Mouse (Mus musculus) embryonic facial prominence, embryonic 14.5 days (tissue): ENCODE data around the gene Cnot6. TPM values are rescaled to one million over a fixed set of nuclear protein-coding genes. Genes with fewer than 3 reads are reported as not detected.

Source experiments
- ATAC-seq: fragments of 200-750 bp; cut with Nextera tagmentation; 2 replicates; pipeline ENCODE4 v1.8.0; 2017; ENCODE audit warnings: low read depth, moderate number of reproducible peaks, moderate TSS enrichment
- DNase-seq: peaks from one replicate; pipeline ENCODE4 v3.0.0-alpha.2; 2015; ENCODE audit warnings: low spot score
- H3K27ac ChIP-seq: fragments of 300-500 bp; sonication (generic); replicated peaks from 2 replicates; pipeline ENCODE4 v1.5.1; 2014; ENCODE audit warnings: low read depth, mild to moderate bottlenecking, low read length, moderate library complexity
- H3K27me3 ChIP-seq: fragments of 300-500 bp; sonication (generic); replicated peaks from 2 replicates; pipeline ENCODE4 v1.6.1; 2014; ENCODE audit warnings: low read length; ENCODE audit not compliant: control insufficient read depth, insufficient read depth
- H3K36me3 ChIP-seq: fragments of 300-500 bp; sonication (generic); 2 replicates; pipeline ENCODE4 v1.6.1; 2014; ENCODE audit warnings: low read length, mixed read lengths; ENCODE audit not compliant: control insufficient read depth, insufficient read depth
- H3K4me1 ChIP-seq: fragments of 300-500 bp; sonication (generic); 2 replicates; pipeline ENCODE4 v1.6.1; 2014; ENCODE audit warnings: antibody characterized with exemption, low read length; ENCODE audit not compliant: control insufficient read depth, insufficient read depth
- H3K4me2 ChIP-seq: fragments of 300-500 bp; sonication (generic); 2 replicates; pipeline ENCODE4 v1.6.1; 2014; ENCODE audit warnings: low read depth, mild to moderate bottlenecking, low read length, moderate library complexity, mixed read lengths
- H3K4me3 ChIP-seq: fragments of 300-500 bp; sonication (generic); 2 replicates; pipeline ENCODE4 v1.5.1; 2014; ENCODE audit warnings: low read depth, mild to moderate bottlenecking, low read length
- H3K9ac ChIP-seq: fragments of 300-500 bp; sonication (generic); 2 replicates; pipeline ENCODE4 v1.6.1; 2014; ENCODE audit warnings: low read depth, mild to moderate bottlenecking, low read length, moderate library complexity, mixed read lengths
- H3K9me3 ChIP-seq: fragments of 300-500 bp; sonication (generic); 2 replicates; pipeline ENCODE4 v1.6.1; 2016; ENCODE audit warnings: low read length; ENCODE audit not compliant: control insufficient read depth
- WGBS: fragments of 180-500 bp; shearing (Covaris S2); extraction: QIAGEN DNeasy Blood & Tissue Kit; methylation state at CpG from one replicate; pipeline ENCODE4 v1.1.7; 2014; 5-methylcytosine and 5-hydroxymethylcytosine counted together
- polyA plus RNA-seq: library from polyadenylated mRNA; unstranded; fragments of >200 nt; fragmentation: Nextera tagmentation; extraction: Ambion mirVana; gene quantifications from 2 replicates; pipeline ENCODE4 v1.2.1, GENCODE M21; 2014

Gene Cnot6
- polyA plus RNA-seq, 1 experiment from 2014 or later = 56.4 TPM

DNA sequence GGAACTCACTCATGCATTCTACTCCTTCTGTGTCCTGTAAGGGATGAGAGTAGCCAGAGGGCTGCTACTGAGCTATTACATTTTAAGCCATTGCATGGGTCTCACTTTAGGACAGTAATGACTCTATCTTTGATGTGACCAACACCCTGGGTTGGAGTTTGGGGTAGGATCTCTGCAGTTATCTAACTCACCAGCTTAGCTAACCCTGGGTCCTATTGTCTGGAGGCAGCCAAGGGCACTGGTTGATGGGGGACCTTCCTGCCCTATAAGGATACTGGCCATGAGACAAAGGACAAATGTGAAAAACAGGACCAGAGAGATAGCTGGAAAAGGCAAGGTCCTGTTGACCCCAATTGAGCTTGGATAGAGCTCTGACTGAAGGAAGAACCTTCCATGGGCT lies 57.0 kb downstream of the Cnot6 start:
- Histone ChIP-seq H3K4me3 (no peak overlapping the region), H3K27ac (no peak overlapping the region), H3K36me3 (no peaks in the 10 kb centered on the region), H3K4me1 (no peaks in the 10 kb centered on the region), H3K9me3 (no peaks in the 10 kb centered on the region), H3K27me3 (no peaks in the 10 kb centered on the region), H3K9ac (no peak overlapping the region), H3K4me2 (no peak overlapping the region)
- no peak for DNase-seq
- no peak for ATAC-seq

DNA sequence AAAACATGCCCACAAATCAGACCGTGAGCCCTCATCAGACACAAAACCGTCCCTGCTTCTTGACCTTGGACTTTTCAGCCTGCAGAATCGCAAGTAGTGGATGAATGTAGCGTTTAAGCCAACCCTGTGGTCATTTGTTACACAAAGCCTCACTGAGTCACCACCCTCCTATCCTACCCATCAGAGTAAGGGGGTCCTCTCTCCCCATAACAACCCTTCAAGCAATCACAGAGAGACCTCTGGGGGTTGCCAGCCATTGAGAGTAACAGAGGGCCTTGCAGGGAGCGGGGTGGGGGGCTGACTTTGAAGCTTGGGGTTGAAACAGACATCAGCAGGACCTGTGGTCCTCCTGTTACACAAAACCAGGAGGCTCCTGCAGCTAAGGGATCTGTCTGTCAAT lies 57.9 kb downstream of the Cnot6 start:
- H3K36me3 ChIP-seq = no peaks in the 10 kb centered on the region

GRCm38 (mm10) chr11:49653079-49653408 lies 59.5 kb downstream of the Cnot6 start:
- Histone ChIP-seq H3K9me3 (no peaks in the 10 kb centered on the region), H3K9ac (no peak overlapping the region), H3K27ac (no peak overlapping the region), H3K27me3 (no peaks in the 10 kb centered on the region), H3K4me1 (no peaks in the 10 kb centered on the region), H3K4me3 (no peak overlapping the region), H3K4me2 (peak overlapping the region; percentile 13; the same call in 1 of the 2 replicates), H3K36me3 (no peaks in the 10 kb centered on the region)
- DNase-seq (no peak), ATAC-seq (no peak)
- WGBS = 39% methylated on average over 11 of the region's 11 CpGs

More for the DNA sequence above, 57.9 kb downstream of the Cnot6 start:
- WGBS = 88% methylated on average over 5 of the region's 5 CpGs
- ATAC-seq = no peak
- H3K4me2 ChIP-seq = no peak overlapping the region
- no peak overlapping the region for H3K9ac ChIP-seq
- no peaks in the 10 kb centered on the region for H3K27me3 ChIP-seq
- no peak overlapping the region for H3K27ac ChIP-seq
- H3K9me3 ChIP-seq = no peaks in the 10 kb centered on the region
- no peaks in the 10 kb centered on the region for H3K4me1 ChIP-seq
- no peak for DNase-seq
- no peak overlapping the region for H3K4me3 ChIP-seq

GRCm38 (mm10) chr11:49652401-49653078 lies 60.0 kb downstream of the Cnot6 start:
- H3K4me1 ChIP-seq = no peaks in the 10 kb centered on the region
- no peak overlapping the region for H3K9ac ChIP-seq
- DNase-seq (peak; percentile 76), ATAC-seq (peak; percentile 72; the same call in 1 of the 2 replicates)
- no peaks in the 10 kb centered on the region for H3K9me3 ChIP-seq
- H3K4me2 ChIP-seq = peak overlapping the region; percentile 13; the same call in 1 of the 2 replicates
- no peak overlapping the region for H3K27ac ChIP-seq
- 27% methylated on average over 19 of the region's 19 CpGs for WGBS
- no peaks in the 10 kb centered on the region for H3K27me3 ChIP-seq
- no peaks in the 10 kb centered on the region for H3K36me3 ChIP-seq
- H3K4me3 ChIP-seq = no peak overlapping the region

- 82% methylated on average over 10 of the region's 10 CpGs for WGBS
- Histone ChIP-seq H3K4me1 (no peaks in the 10 kb centered on the region), H3K27me3 (no peaks in the 10 kb centered on the region), H3K36me3 (no peaks in the 10 kb centered on the region), H3K9me3 (no peaks in the 10 kb centered on the region), H3K27ac (no peak overlapping the region), H3K4me2 (no peak overlapping the region), H3K4me3 (no peak overlapping the region), H3K9ac (no peak overlapping the region)
- no peak for DNase-seq
- no peak for ATAC-seq
Measured at GRCm38 (mm10) chr11:49651762-49652322, 60.7 kb downstream of the Cnot6 start.

DNA sequence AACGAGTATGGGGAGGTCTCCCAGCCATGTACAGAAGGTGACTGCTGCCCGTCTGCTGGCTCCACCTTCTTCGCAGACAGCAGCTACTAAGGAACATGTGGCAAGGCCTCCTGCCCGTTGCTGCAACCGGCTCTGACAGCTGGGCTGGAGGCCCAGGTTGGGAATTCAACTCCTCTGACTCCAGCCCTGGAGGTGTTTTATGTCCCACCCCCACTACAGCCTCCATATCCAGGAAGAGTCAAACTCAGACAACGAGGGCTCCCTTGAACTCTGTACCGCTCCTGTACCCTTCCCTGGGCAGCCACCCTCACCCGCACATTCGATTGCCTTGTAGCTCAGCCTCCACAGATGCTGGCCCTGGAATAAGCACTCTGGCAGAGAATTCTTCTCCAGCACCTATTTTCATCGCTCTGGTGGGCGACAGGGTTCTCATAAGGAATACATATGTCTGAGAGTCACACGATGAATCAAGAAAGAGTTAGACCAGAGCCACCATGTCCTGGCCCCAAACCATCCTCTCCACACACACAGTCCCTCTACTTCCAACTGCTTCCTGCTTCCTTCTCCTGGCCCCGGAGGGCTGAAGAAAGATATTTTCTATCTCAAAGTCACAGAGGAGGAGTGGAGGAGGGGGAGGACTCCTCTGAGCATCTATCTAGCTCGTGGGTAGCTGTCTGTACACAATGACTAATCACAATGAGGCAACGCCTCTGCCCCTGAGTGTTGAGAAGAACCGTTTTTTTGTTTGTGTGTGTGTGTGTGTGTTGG lies 61.3 kb downstream of the Cnot6 start:
- H3K27me3 ChIP-seq = no peaks in the 10 kb centered on the region
- DNase-seq (peak; percentile 10), ATAC-seq (no peak)
- H3K36me3 ChIP-seq = no peaks in the 10 kb centered on the region
- H3K4me1 ChIP-seq = no peaks in the 10 kb centered on the region
- no peaks in the 10 kb centered on the region for H3K9me3 ChIP-seq
- 59% methylated on average over 16 of the region's 16 CpGs for WGBS
- H3K9ac ChIP-seq = no peak overlapping the region
- H3K4me2 ChIP-seq = no peak overlapping the region
- no peak overlapping the region for H3K27ac ChIP-seq
- H3K4me3 ChIP-seq = no peak overlapping the region

DNA sequence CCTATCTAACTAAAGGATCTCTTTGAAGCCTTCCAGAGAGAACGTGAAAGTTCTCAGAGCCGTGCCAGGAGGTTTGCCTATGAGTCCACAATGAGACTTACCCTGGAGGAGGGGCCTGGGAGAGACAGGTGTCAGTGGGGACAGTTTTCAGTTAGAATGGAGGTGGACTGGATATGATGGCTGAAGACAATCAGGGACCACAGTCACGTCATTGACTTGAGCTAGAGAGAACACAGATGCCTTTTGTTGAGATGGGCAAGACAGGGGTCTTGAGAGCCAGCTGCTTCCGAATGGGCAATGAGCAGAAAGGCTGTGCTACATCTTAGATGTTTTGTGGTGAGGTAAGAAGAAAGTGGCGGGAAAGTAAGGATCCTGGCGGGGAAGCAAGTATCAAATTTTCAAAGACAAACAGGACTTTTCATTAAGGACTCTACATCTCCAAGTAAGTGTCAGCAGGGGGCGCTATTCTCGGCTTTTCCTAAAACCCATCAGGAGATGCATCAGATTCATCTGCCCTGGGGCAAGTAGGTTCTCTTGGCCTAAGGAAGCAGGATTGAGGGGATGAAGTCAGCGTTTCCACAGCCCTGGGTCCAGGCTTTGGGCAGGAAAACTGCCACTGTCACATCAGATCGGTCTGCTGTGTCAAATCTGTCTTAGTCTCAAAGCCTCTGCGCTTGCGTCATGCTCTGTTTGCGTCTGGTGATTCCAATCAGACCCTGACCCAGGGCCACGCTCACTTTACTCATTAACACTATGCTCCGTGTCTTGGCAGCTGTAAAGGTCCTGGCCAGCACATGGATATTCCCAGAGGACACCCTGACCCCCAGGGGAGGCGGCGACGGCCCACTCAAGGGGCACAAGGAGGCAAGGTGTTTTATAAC lies 62.2 kb downstream of the Cnot6 start:
- WGBS = 45% methylated on average over 18 of the region's 18 CpGs
- Histone ChIP-seq H3K9ac (no peak overlapping the region), H3K27me3 (no peaks in the 10 kb centered on the region), H3K4me3 (no peak overlapping the region), H3K36me3 (no peaks in the 10 kb centered on the region), H3K4me1 (no peaks in the 10 kb centered on the region), H3K27ac (no peak overlapping the region), H3K9me3 (no peaks in the 10 kb centered on the region), H3K4me2 (no peak overlapping the region)
- DNase-seq (peak; percentile 41), ATAC-seq (no peak)

GRCm38 (mm10) chr11:49645677-49646076 lies 66.8 kb downstream of the Cnot6 start:
- no peak overlapping the region for H3K4me2 ChIP-seq
- no peaks in the 10 kb centered on the region for H3K4me1 ChIP-seq
- no peak for DNase-seq
- H3K4me3 ChIP-seq = no peak overlapping the region
- H3K27ac ChIP-seq = no peak overlapping the region
- H3K27me3 ChIP-seq = no peaks in the 10 kb centered on the region
- ATAC-seq = no peak
- H3K9ac ChIP-seq = no peak overlapping the region
- 60% methylated on average over 5 of the region's 8 CpGs for WGBS
- no peaks in the 10 kb centered on the region for H3K9me3 ChIP-seq
- no peaks in the 10 kb centered on the region for H3K36me3 ChIP-seq
